Mouse (Mus musculus): ENCODE measurements around the gene Gm37240. TPM values are rescaled to one million over a fixed set of nuclear protein-coding genes. Genes with fewer than 3 reads are reported as not detected.
A peak's percentile ranks its signal among the peaks of the same experiment; 100 is the strongest.

The Gm37240 gene
- total RNA-seq, 1 experiment from 2014 or later: not detected

GRCm38 (mm10) chr3:84693886-84694285 lies 1193.4 kb downstream of the Gm37240 start:
- ATAC-seq (replicated peaks; ENCODE audit: insufficient number of reproducible peaks, low FRiP score, low TSS enrichment, poor library complexity, severe bottlenecking): no peak

- ATAC-seq (replicated peaks; ENCODE audit: insufficient number of reproducible peaks, low FRiP score, low TSS enrichment, poor library complexity, severe bottlenecking): no peak
Measured at GRCm38 (mm10) chr3:84692647-84693199, 1194.6 kb downstream of the Gm37240 start.

- ATAC-seq (replicated peaks; ENCODE audit: insufficient number of reproducible peaks, low FRiP score, low TSS enrichment, poor library complexity, severe bottlenecking): no peak
Measured at GRCm38 (mm10) chr3:84690091-84690771, 1197.1 kb downstream of the Gm37240 start.

GRCm38 (mm10) chr3:84689656-84690055 lies 1197.7 kb downstream of the Gm37240 start:
- ATAC-seq (replicated peaks; ENCODE audit: insufficient number of reproducible peaks, low FRiP score, low TSS enrichment, poor library complexity, severe bottlenecking): no peak

- ATAC-seq (replicated peaks; ENCODE audit: insufficient number of reproducible peaks, low FRiP score, low TSS enrichment, poor library complexity, severe bottlenecking): no peak
Measured at GRCm38 (mm10) chr3:84688176-84688575, 1199.1 kb downstream of the Gm37240 start.

GRCm38 (mm10) chr3:84687488-84687846 lies 1199.9 kb downstream of the Gm37240 start:
- ATAC-seq (replicated peaks; ENCODE audit: insufficient number of reproducible peaks, low FRiP score, low TSS enrichment, poor library complexity, severe bottlenecking): no peak

- no peak for ATAC-seq (replicated peaks; ENCODE audit: insufficient number of reproducible peaks, low FRiP score, low TSS enrichment, poor library complexity, severe bottlenecking)
Measured at GRCm38 (mm10) chr3:84686799-84687487, 1200.4 kb downstream of the Gm37240 start.

- ATAC-seq (replicated peaks; ENCODE audit: insufficient number of reproducible peaks, low FRiP score, low TSS enrichment, poor library complexity, severe bottlenecking): no peak
Measured at GRCm38 (mm10) chr3:84686294-84686672, 1201.0 kb downstream of the Gm37240 start.

GRCm38 (mm10) chr3:84685662-84686293 lies 1201.5 kb downstream of the Gm37240 start:
- ATAC-seq (replicated peaks; ENCODE audit: insufficient number of reproducible peaks, low FRiP score, low TSS enrichment, poor library complexity, severe bottlenecking): no peak

- no peak for ATAC-seq (replicated peaks; ENCODE audit: insufficient number of reproducible peaks, low FRiP score, low TSS enrichment, poor library complexity, severe bottlenecking)
Measured at GRCm38 (mm10) chr3:84683788-84684187, 1203.5 kb downstream of the Gm37240 start.

GRCm38 (mm10) chr3:84681699-84682098 lies 1205.6 kb downstream of the Gm37240 start:
- 0 out of 2 replicates have a peak, but pooled peaks have one; percentile 23 for ATAC-seq (replicated peaks; ENCODE audit: insufficient number of reproducible peaks, low FRiP score, low TSS enrichment, poor library complexity, severe bottlenecking)

- 0 out of 2 replicates have a peak, but pooled peaks have one; percentile 19 for ATAC-seq (replicated peaks; ENCODE audit: insufficient number of reproducible peaks, low FRiP score, low TSS enrichment, poor library complexity, severe bottlenecking)
Measured at GRCm38 (mm10) chr3:84680062-84680461, 1207.3 kb downstream of the Gm37240 start.

GRCm38 (mm10) chr3:84679542-84679941 lies 1207.8 kb downstream of the Gm37240 start:
- ATAC-seq (replicated peaks; ENCODE audit: insufficient number of reproducible peaks, low FRiP score, low TSS enrichment, poor library complexity, severe bottlenecking): no peak

- ATAC-seq (replicated peaks; ENCODE audit: insufficient number of reproducible peaks, low FRiP score, low TSS enrichment, poor library complexity, severe bottlenecking): peak; percentile 46
Measured at GRCm38 (mm10) chr3:84678891-84679290, 1208.4 kb downstream of the Gm37240 start.

- peak; percentile 54; the same call in 1 of the 2 replicates for ATAC-seq (replicated peaks; ENCODE audit: insufficient number of reproducible peaks, low FRiP score, low TSS enrichment, poor library complexity, severe bottlenecking)
Measured at GRCm38 (mm10) chr3:84675710-84676109, 1211.6 kb downstream of the Gm37240 start.

- no peak for ATAC-seq (replicated peaks; ENCODE audit: insufficient number of reproducible peaks, low FRiP score, low TSS enrichment, poor library complexity, severe bottlenecking)
Measured at GRCm38 (mm10) chr3:84673552-84673951, 1213.8 kb downstream of the Gm37240 start.

GRCm38 (mm10) chr3:84672136-84672535 lies 1215.2 kb downstream of the Gm37240 start:
- ATAC-seq (replicated peaks; ENCODE audit: insufficient number of reproducible peaks, low FRiP score, low TSS enrichment, poor library complexity, severe bottlenecking): no peak

- ATAC-seq (replicated peaks; ENCODE audit: insufficient number of reproducible peaks, low FRiP score, low TSS enrichment, poor library complexity, severe bottlenecking): 0 out of 2 replicates have a peak, but pooled peaks have one; percentile 34
Measured at GRCm38 (mm10) chr3:84668957-84669356, 1218.4 kb downstream of the Gm37240 start.

Measured in monocyte, adult 5-6 weeks (primary cell).